Mouse (Mus musculus) hindbrain, embryonic 15.5 days (tissue): Measurements from ENCODE around the gene Abcg1. TPM values are rescaled to one million over a fixed set of nuclear protein-coding genes. Genes with fewer than 3 reads are reported as not detected.

Experiments used
- ATAC-seq: fragments of 200-750 bp; cut with Nextera tagmentation; 2 replicates; pipeline ENCODE4 v1.8.0; 2017; ENCODE audit warnings: low read depth, moderate number of reproducible peaks, moderate TSS enrichment; ENCODE audit not compliant: low FRiP score
- H3K27ac ChIP-seq: fragments of 300-500 bp; sonication (generic); replicated peaks from 2 replicates; pipeline ENCODE4 v1.5.1; 2015; ENCODE audit warnings: mild to moderate bottlenecking, inconsistent platforms
- H3K27me3 ChIP-seq: fragments of 300-500 bp; sonication (generic); 2 replicates; pipeline ENCODE4 v1.6.1; 2015; ENCODE audit warnings: control low read depth, inconsistent platforms
- H3K36me3 ChIP-seq: fragments of 300-500 bp; sonication (generic); 2 replicates; pipeline ENCODE4 v1.6.1; 2015; ENCODE audit warnings: control low read depth, inconsistent platforms
- H3K4me1 ChIP-seq: fragments of 300-500 bp; sonication (generic); replicated peaks from 2 replicates; pipeline ENCODE4 v1.6.1; 2015; ENCODE audit warnings: control low read depth, inconsistent platforms
- H3K4me2 ChIP-seq: fragments of 300-500 bp; sonication (generic); 2 replicates; pipeline ENCODE4 v1.6.1; 2015; ENCODE audit warnings: moderate library complexity, mild to moderate bottlenecking, inconsistent platforms
- H3K4me3 ChIP-seq: fragments of 300-500 bp; sonication (generic); 2 replicates; pipeline ENCODE4 v1.5.1; 2015; ENCODE audit warnings: mild to moderate bottlenecking, inconsistent platforms
- H3K9ac ChIP-seq: fragments of 300-500 bp; sonication (generic); 2 replicates; pipeline ENCODE4 v1.6.1; 2015; ENCODE audit warnings: inconsistent platforms
- H3K9me3 ChIP-seq: fragments of 300-500 bp; sonication (generic); 2 replicates; pipeline ENCODE4 v1.6.1; 2016; ENCODE audit warnings: control low read depth, inconsistent platforms
- WGBS: fragments of 180-500 bp; shearing (Covaris S2); methylation state at CpG from one replicate; pipeline ENCODE4 v1.1.7; 2015; 5-methylcytosine and 5-hydroxymethylcytosine counted together
- polyA plus RNA-seq: library from polyadenylated mRNA; unstranded; fragments of >200 nt; fragmentation: Nextera tagmentation; extraction: Ambion mirVana; gene quantifications from 2 replicates; pipeline ENCODE4 v1.2.1, GENCODE M21; 2015

Abcg1 gene
- polyA plus RNA-seq, 1 experiment from 2014 or later: 19.9 TPM

DNA sequence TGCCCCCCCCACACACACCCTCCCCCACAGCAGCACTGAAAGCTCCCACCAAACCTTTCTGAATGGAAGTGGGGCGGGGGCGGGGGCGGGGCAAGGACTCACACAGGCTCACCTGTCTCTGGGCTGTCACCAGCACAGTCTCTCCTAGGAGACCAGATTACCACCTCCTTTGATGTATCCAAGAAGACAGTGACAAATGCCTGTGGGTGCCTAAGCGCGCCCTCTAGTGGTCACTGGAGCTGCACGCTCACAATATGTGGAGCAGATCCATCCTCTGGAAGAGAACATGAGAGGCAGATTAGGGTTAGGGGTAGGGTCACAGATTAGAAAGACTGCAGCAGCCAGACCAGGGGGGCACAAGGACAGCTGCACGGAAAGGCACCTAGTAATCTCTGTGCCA lies 62.0 kb downstream of the Abcg1 start:
- no peaks in the 10 kb centered on the region; the same call in 1 of the 2 replicates for H3K36me3 ChIP-seq
- no peak overlapping the region for H3K9ac ChIP-seq
- ATAC-seq: peak; percentile 62; the same call in 1 of the 2 replicates
- H3K27ac ChIP-seq: no peak overlapping the region
- 6% methylated on average over 7 of the region's 7 CpGs for WGBS
- H3K4me3 ChIP-seq: no peak overlapping the region
- H3K4me2 ChIP-seq: no peak overlapping the region
- H3K4me1 ChIP-seq: no peaks in the 10 kb centered on the region
- peaks cover 6% of the 10 kb centered on the region; the same call in 1 of the 2 replicates for H3K9me3 ChIP-seq
- no peaks in the 10 kb centered on the region for H3K27me3 ChIP-seq

DNA sequence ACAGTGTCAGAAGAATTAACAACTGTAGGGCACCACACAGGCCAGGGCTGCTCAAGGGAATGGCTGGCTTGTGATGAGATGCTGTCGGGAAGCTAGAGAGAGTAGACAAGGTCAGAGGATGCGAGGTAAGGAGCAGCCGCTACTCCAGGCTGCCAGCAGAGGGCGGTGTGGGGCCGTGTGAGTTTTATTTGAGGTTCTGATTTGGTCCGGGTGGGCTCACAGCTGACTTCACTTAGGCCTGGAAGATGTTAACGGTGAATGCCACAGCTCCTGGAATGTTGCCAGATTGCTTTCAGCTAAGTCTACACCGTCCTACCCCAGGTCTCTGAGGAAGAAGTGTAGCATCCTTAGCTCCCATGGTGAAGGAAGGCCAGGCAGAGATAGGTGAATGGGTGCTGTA lies 64.5 kb downstream of the Abcg1 start:
- peaks cover 8% of the 10 kb centered on the region for H3K4me1 ChIP-seq
- no peak for ATAC-seq
- no peak overlapping the region for H3K27ac ChIP-seq
- H3K36me3 ChIP-seq: no peaks in the 10 kb centered on the region; the same call in 1 of the 2 replicates
- 12% methylated on average over 8 of the region's 8 CpGs for WGBS
- peaks cover 6% of the 10 kb centered on the region; the same call in 1 of the 2 replicates for H3K9me3 ChIP-seq
- H3K4me2 ChIP-seq: no peak overlapping the region
- H3K27me3 ChIP-seq: no peaks in the 10 kb centered on the region
- H3K9ac ChIP-seq: no peak overlapping the region
- H3K4me3 ChIP-seq: no peak overlapping the region

DNA sequence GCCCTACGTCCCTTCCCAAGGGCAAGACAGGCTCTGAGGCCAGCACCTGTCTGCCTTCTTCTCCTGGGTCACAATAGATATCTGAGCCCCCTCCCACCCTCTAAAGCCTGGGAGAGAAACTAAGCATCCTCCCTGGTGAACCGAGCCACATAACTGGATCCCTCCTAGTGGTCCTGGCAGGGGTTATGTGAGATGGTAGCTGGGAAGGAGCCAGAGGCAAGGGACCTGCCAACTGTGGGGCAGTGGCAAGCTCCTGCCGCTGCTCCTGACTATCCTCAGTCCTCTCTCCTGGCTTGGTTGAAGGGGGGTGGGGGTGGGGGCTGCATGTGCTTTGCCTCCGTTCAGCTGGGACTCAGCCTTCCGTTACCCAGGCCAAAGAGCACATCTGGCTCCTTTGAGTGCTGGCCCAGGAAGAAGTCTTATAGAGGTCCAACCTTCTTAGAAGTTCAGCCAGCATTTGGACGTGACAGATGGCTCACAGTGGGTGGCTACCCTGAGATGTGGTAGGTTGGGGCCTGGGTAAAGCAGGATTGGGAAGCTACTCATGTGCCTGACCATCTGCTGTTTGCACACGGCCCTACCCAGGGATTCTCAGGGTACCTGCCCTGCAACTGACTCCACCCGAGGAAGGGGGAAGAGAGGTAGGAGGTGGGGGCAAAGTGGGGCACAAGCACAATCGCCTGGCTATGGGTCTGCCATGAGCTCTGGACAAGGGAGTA lies 68.2 kb downstream of the Abcg1 start:
- WGBS: 39% methylated on average over 9 of the region's 9 CpGs
- ATAC-seq: peak; percentile 59
- no peaks in the 10 kb centered on the region for H3K27me3 ChIP-seq
- H3K4me2 ChIP-seq: no peak overlapping the region
- no peak overlapping the region for H3K27ac ChIP-seq
- peaks cover 8% of the 10 kb centered on the region for H3K4me1 ChIP-seq
- H3K9me3 ChIP-seq: peaks cover 6% of the 10 kb centered on the region; the same call in 1 of the 2 replicates
- H3K36me3 ChIP-seq: no peaks in the 10 kb centered on the region
- H3K9ac ChIP-seq: no peak overlapping the region
- no peak overlapping the region for H3K4me3 ChIP-seq

DNA sequence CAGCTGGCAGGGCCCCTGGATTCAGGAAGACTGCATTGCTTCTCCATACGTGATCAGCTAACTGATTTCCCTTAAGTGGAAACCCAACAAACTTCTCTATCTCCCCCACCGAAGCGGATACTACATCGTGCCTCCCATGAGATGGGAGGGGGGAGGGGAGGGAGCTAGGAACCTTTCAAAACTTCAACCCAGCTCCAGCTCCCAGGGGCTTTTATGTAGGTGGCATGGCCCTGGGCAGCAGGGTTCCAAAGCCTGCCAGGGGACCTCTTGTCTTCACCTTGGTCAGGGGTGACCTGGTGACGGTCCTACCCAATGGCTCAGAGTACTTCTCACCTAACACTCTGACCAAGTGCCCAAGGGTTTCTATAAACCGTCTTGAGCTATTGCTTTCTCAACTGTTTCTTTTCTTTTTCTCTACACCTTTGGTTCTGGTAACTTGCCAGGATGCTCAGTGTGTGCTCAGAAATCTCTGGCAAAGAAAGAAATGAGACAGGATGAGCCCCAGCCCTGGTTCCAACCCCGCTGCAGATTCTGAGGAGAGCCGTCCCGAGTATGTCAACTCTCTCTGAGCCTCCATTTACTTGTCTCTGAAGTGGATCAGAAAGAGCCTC lies 71.3 kb downstream of the Abcg1 start:
- Histone ChIP-seq H3K27ac (no peak overlapping the region), H3K9ac (no peak overlapping the region), H3K4me1 (peaks cover 8% of the 10 kb centered on the region), H3K4me3 (no peak overlapping the region), H3K4me2 (no peak overlapping the region), H3K27me3 (no peaks in the 10 kb centered on the region), H3K9me3 (no peaks in the 10 kb centered on the region), H3K36me3 (no peaks in the 10 kb centered on the region)
- ATAC-seq: no peak
- 86% methylated on average over 9 of the region's 9 CpGs for WGBS

DNA sequence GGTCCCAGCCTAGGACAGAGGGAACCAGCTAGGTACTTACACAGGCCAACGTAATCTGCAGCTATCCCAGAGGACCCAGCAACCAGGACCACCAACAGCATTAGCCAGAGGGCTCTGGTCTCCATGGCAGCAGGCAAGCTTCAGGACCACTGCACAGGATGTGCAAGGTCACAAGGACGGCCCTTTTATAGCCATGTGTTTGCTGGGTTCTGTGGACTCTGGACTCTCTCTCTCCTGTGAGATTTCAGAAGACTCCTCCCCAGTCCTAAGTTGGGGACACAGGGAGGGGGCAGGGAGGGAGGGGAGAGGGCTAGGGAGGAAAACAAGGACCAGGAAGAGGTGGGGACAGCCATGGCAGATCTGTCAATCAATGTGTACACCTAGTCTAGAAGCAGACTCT lies 72.0 kb downstream of the Abcg1 start, which contains the start of gene Tff3:
Gene Tff3, minus strand, starts transcription at position 195 of the 400 bp plus-strand sequence.
- H3K27me3 ChIP-seq: no peaks in the 10 kb centered on the region
- no peak within 1 kb of the TSS for H3K4me2 ChIP-seq
- H3K9me3 ChIP-seq: no peaks in the 10 kb centered on the region
- H3K4me1 ChIP-seq: peaks cover 8% of the 10 kb centered on the region
- H3K9ac ChIP-seq: no peak within 1 kb of the TSS
- no peak for ATAC-seq
- no peaks in the 10 kb centered on the region for H3K36me3 ChIP-seq
- no peak within 1 kb of the TSS for H3K4me3 ChIP-seq
- H3K27ac ChIP-seq: no peak within 1 kb of the TSS
- 13% methylated on average over 2 of the region's 2 CpGs for WGBS

DNA sequence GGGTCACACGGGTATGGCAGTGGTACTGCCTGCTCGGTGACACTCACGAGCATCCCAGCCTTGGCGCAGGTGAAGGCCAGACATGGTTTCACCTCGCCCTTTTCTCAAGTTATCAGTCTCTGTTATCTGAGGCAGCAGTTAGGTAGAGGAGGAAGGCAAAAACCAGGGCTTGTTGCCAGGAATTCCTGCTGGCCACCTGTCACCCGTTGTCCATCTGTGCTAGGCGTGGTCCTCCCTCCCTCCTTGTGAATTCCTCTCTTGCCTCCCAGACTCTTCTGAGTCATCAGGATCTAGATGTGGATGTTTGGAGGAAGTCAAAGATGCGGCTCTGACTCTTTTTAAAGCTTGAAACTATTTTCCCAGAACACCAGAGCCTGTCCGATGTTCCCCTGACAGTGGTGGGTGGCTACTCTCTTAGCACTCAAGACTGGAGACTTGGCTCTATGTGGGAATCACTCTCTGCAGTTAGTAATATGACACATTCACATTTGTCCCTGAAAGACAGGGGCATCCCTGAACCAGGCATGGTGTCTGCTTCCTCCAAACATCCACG lies 73.9 kb downstream of the Abcg1 start:
- no peak overlapping the region for H3K4me2 ChIP-seq

DNA sequence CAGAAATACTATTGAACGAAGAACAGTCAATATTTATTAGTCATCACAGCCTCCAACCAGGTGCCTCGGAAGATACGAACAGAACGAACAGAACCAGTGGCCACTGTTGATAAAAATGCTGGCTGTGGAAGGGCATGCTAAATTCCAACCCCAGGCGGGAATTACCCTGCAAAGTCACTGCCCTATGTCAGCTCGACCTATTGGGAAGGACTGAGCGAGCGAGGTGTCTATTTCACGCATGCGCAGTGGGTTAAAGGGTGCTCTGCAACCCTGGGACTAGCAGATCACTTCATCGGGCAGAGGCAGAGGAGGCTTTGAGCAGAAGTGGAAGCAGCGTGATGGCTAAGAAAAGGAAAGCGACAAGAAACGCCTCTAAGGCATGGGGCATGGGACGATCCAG lies 76.3 kb downstream of the Abcg1 start:
- no peak for ATAC-seq
- no peak overlapping the region for H3K4me2 ChIP-seq
- no peak overlapping the region for H3K9ac ChIP-seq
- no peaks in the 10 kb centered on the region for H3K27me3 ChIP-seq
- H3K4me3 ChIP-seq: no peak overlapping the region
- H3K27ac ChIP-seq: no peak overlapping the region
- WGBS: 86% methylated on average over 15 of the region's 15 CpGs
- no peaks in the 10 kb centered on the region for H3K36me3 ChIP-seq
- H3K9me3 ChIP-seq: no peaks in the 10 kb centered on the region
- H3K4me1 ChIP-seq: no peaks in the 10 kb centered on the region

More for the DNA sequence above, 73.9 kb downstream of the Abcg1 start:
- Histone ChIP-seq H3K4me3 (no peak overlapping the region), H3K4me1 (no peaks in the 10 kb centered on the region), H3K27ac (no peak overlapping the region), H3K27me3 (no peaks in the 10 kb centered on the region), H3K9me3 (no peaks in the 10 kb centered on the region), H3K9ac (no peak overlapping the region), H3K36me3 (no peaks in the 10 kb centered on the region)
- ATAC-seq: no peak
- WGBS: 84% methylated on average over 10 of the region's 10 CpGs

DNA sequence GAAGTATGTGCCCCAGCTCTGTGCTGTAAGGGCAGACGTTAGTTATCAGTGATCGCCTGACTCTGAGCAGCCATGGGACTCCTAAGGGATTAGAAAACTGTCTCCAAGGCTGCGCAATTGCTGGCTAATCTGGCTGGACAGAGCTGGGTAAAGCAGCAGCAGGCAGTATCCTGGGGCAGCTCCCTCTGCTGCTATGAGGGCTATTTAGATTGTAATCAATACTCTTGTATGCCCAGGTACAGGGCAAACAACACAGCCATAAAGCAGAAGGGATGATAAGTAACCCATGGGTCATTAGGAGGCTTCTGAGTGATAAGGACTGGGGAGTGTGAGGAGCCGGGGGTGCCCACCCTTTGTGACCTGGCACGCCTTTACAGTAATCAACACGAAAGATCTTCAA lies 77.4 kb downstream of the Abcg1 start:
- no peak for ATAC-seq
- no peaks in the 10 kb centered on the region for H3K27me3 ChIP-seq
- no peaks in the 10 kb centered on the region for H3K9me3 ChIP-seq
- H3K4me1 ChIP-seq: no peaks in the 10 kb centered on the region
- no peak overlapping the region for H3K4me3 ChIP-seq
- no peak overlapping the region for H3K27ac ChIP-seq
- H3K36me3 ChIP-seq: no peaks in the 10 kb centered on the region
- H3K9ac ChIP-seq: no peak overlapping the region
- 85% methylated on average over 6 of the region's 6 CpGs for WGBS
- H3K4me2 ChIP-seq: no peak overlapping the region

DNA sequence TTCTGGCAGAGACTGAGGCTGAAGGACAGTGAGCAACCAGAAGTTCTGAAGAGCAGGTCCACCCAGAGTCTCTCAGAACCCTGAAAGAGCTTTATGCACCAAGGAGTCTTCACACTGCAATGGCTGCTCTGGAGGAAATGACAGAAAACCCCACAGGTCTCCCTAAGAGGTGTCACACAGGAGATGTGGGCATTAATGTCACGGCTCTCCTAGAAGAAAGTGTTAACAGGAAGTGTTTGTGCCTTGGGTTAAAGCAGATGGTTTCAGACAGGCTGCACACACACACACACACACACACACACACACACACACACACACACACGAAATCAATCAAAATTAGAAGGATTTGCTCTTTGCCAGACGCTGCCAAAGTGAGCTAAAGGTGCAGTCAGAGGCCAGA lies 78.8 kb downstream of the Abcg1 start:
- 64% methylated on average over 3 of the region's 3 CpGs for WGBS
- Histone ChIP-seq H3K4me1 (no peaks in the 10 kb centered on the region), H3K4me2 (no peak overlapping the region), H3K27ac (no peak overlapping the region), H3K36me3 (no peaks in the 10 kb centered on the region), H3K9ac (no peak overlapping the region), H3K27me3 (no peaks in the 10 kb centered on the region), H3K4me3 (no peak overlapping the region), H3K9me3 (no peaks in the 10 kb centered on the region)
- ATAC-seq: no peak

DNA sequence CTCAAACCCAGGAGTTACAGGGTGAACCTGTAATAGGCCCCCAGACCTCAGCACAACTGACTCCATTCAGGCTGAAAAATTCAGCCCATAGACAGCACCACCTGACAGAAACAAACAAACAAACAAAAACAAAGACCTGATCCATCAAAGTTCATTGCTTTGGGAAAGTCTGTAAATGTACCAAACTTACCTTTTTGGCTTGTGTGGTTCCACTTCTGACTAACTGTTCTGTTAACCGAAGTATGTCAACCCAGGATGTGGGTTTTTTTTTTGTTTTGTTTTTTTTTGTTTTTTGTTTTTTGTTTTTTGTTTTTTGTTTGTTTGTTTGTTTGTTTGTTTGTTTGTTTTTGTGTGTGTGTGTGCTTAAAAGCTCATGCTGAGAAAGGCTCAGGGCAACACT lies 79.3 kb downstream of the Abcg1 start:
- H3K36me3 ChIP-seq: no peaks in the 10 kb centered on the region
- no peak overlapping the region for H3K4me3 ChIP-seq
- WGBS: 88% methylated on average over 1 of the region's 1 CpGs
- no peak for ATAC-seq
- H3K27ac ChIP-seq: no peak overlapping the region
- no peaks in the 10 kb centered on the region for H3K27me3 ChIP-seq
- H3K4me2 ChIP-seq: no peak overlapping the region
- H3K9ac ChIP-seq: no peak overlapping the region
- H3K9me3 ChIP-seq: no peaks in the 10 kb centered on the region
- H3K4me1 ChIP-seq: no peaks in the 10 kb centered on the region

DNA sequence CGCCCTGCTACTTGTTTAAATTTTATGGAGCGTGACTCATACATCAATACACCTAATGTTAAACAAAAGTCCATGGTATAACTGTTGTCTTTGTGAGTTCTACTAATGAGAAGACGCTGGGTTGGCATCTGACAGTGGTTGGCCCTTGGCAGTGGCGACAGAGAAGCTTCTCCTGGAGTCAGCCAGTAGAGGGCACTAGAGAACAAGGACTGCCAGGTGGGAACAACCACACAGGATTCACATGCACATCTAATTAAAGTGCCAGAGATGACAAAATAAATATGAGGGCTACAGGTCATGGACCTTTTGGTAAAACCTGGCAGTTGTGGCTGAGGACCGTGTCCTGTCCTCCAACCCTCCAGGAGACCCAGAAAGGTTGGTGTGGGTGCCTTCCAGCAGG lies 80.9 kb downstream of the Abcg1 start:
- 17% methylated on average over 5 of the region's 5 CpGs for WGBS
- Histone ChIP-seq H3K4me2 (no peak overlapping the region), H3K27ac (no peak overlapping the region), H3K4me3 (no peak overlapping the region), H3K4me1 (no peaks in the 10 kb centered on the region), H3K36me3 (no peaks in the 10 kb centered on the region), H3K9ac (no peak overlapping the region), H3K27me3 (no peaks in the 10 kb centered on the region), H3K9me3 (no peaks in the 10 kb centered on the region)
- ATAC-seq: no peak

DNA sequence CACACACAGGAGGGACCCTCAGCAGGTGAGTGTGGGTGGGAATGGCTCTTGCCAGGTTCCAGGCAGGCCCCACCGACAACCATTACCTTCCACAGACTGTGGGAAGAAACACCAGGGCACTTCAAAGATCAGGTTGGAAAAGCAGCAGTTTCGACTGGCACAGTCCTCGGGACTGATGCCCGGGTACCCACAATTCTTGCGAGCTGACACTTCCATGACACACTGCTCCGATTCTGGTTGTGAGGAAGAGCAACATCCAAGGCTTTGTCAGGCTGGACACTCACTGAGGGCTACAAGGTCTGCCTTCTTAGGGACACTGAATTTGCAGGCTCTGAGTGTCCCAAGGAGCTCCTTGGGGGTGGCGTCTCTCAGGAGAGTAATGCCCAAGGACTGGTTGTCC lies 84.6 kb downstream of the Abcg1 start:
- H3K27ac ChIP-seq: no peak overlapping the region
- no peak for ATAC-seq
- 95% methylated on average over 7 of the region's 7 CpGs for WGBS
- no peaks in the 10 kb centered on the region for H3K36me3 ChIP-seq
- no peaks in the 10 kb centered on the region for H3K27me3 ChIP-seq
- H3K4me2 ChIP-seq: no peak overlapping the region
- no peak overlapping the region for H3K4me3 ChIP-seq
- no peaks in the 10 kb centered on the region for H3K9me3 ChIP-seq
- no peak overlapping the region for H3K9ac ChIP-seq
- 0 out of 2 replicates have a peak, but pooled peaks cover 4% of the 10 kb centered on the region for H3K4me1 ChIP-seq
